Mouse (Mus musculus) limb, embryonic 12.5 days (tissue): ENCODE data around the gene Snrpf. TPM values are rescaled to one million over a fixed set of nuclear protein-coding genes. Genes with fewer than 3 reads are reported as not detected.
A peak's percentile ranks its signal among the peaks of the same experiment; 100 is the strongest.

Experiments
- ATAC-seq: fragments of 200-750 bp; cut with Nextera tagmentation; 2 replicates; pipeline ENCODE4 v1.8.0; 2017; ENCODE audit warnings: low read depth, moderate TSS enrichment; ENCODE audit not compliant: insufficient number of reproducible peaks, insufficient read depth, low FRiP score, low TSS enrichment
- H3K27ac ChIP-seq: fragments of 300-500 bp; sonication (generic); 2 replicates; pipeline ENCODE4 v1.5.1; 2016; ENCODE audit warnings: mild to moderate bottlenecking, moderate library complexity
- H3K27me3 ChIP-seq: fragments of 300-500 bp; sonication (generic); 2 replicates; pipeline ENCODE4 v1.6.1; 2016; ENCODE audit warnings: mild to moderate bottlenecking, moderate library complexity
- H3K36me3 ChIP-seq: fragments of 300-500 bp; sonication (generic); 2 replicates; pipeline ENCODE4 v1.6.1; 2016; ENCODE audit warnings: mild to moderate bottlenecking, moderate library complexity
- H3K4me1 ChIP-seq: fragments of 300-500 bp; sonication (generic); replicated peaks from 2 replicates; pipeline ENCODE4 v1.6.1; 2016
- H3K4me2 ChIP-seq: fragments of 300-500 bp; sonication (generic); 2 replicates; pipeline ENCODE4 v1.6.1; 2016; ENCODE audit warnings: mild to moderate bottlenecking, moderate library complexity
- H3K4me3 ChIP-seq: fragments of 300-500 bp; sonication (generic); replicated peaks from 2 replicates; pipeline ENCODE4 v1.5.1; 2016; ENCODE audit warnings: mild to moderate bottlenecking
- H3K9ac ChIP-seq: fragments of 300-500 bp; sonication (generic); replicated peaks from 2 replicates; pipeline ENCODE4 v1.6.1; 2016; ENCODE audit warnings: mild to moderate bottlenecking, moderate library complexity
- H3K9me3 ChIP-seq: fragments of 300-500 bp; sonication (generic); 2 replicates; pipeline ENCODE4 v1.6.1; 2016; ENCODE audit warnings: mild to moderate bottlenecking, moderate library complexity
- WGBS: fragments of 180-500 bp; shearing (Covaris S2); methylation state at CpG from one replicate; pipeline ENCODE4 v1.1.7; 2016; 5-methylcytosine and 5-hydroxymethylcytosine counted together
- polyA plus RNA-seq: library from polyadenylated mRNA; unstranded; fragments of >200 nt; fragmentation: Nextera tagmentation; extraction: Ambion mirVana; gene quantifications from 2 replicates; pipeline ENCODE4 v1.2.1, GENCODE M21; 2016

Gene Snrpf
- 153 and 168 TPM in 2 replicates for polyA plus RNA-seq

DNA sequence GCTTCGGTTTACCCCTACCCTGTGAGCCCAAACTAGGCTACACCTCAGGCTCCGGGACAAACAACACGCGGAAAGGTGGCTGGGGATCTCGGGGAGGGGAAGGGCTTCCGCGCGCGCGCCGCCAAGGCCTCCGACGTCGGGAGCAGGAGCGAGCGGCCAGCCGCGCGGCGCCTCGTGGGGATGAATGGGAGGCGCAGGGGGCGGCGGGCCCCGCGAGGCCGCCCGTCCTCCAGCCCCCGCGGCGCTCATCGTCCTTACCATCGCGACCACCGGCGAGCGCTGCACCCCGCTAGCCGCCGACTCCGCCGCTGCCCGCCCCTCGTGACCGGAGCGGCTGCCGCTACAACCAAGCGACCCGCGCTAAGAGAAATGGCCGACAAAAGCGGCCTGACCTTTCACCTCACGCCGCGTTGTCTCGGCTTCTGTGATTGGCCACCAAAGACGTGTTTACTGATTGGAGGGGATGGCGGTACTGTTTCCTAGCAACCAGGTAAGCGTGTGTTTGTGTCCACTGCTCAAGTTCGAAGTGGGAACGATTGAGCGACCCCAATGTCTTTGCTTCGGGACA lies at the start of gene Snrpf:
Snrpf (minus strand) TSS at position 426 of the 568 bp plus-strand sequence.
- H3K27me3 ChIP-seq = no peaks in the 10 kb centered on the region
- under 1% methylated on average over 63 of the region's 63 CpGs for WGBS
- H3K36me3 ChIP-seq = peaks cover 33% of the 10 kb centered on the region
- peak within 1 kb of the TSS; percentile 86 for H3K4me2 ChIP-seq
- H3K9ac ChIP-seq = peak within 1 kb of the TSS; percentile 82
- peaks cover 16% of the 10 kb centered on the region for H3K4me1 ChIP-seq
- peak within 1 kb of the TSS; percentile 82 for H3K4me3 ChIP-seq
- peak; percentile 80 for ATAC-seq
- H3K27ac ChIP-seq = peak within 1 kb of the TSS; percentile 88
- no peaks in the 10 kb centered on the region for H3K9me3 ChIP-seq

DNA sequence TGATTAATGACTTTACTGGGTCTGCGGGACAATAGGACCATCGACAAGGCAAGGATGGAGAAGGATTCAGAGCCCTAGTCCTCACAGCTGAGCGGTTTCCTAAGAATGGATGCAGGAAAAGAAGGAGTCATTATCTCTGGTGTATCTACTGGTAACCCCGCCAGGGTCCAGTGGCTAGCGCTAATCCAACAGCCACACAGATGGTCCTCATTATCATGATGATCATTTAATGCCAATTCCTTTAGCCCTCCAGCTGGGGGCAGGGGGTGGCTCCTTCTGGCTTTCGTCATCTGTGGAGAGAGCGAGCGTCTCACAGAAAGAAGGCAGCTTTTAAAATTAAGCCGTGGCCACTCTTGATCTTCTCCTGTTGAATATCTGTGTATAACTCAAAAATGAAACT lies 46.4 kb upstream of the Snrpf start:
- Histone ChIP-seq H3K27me3 (peaks cover 37% of the 10 kb centered on the region), H3K4me3 (no peak overlapping the region), H3K36me3 (no peaks in the 10 kb centered on the region), H3K4me1 (peaks cover 11% of the 10 kb centered on the region), H3K9me3 (no peaks in the 10 kb centered on the region), H3K27ac (no peak overlapping the region), H3K4me2 (no peak overlapping the region), H3K9ac (no peak overlapping the region)
- no peak for ATAC-seq
- WGBS = 23% methylated on average over 9 of the region's 9 CpGs

DNA sequence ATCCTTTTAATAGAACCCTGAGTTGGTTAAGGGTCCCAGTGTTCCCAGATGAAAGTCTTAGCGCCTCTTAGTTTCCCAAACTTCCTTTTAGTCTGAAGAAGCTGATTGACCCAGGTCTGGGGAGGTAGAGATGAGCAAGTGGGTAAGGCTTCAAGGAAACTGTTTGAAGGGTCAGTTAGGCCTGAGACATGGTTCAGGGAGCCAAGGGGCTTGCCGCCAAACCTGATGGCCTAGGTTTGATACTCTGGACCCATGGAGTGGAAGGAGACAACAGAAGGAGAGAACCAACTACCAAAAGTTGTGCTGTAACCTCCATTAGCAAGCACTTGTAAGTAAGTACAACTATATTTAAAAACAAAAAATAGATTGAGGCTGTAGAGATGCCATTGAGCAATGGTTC lies 44.5 kb upstream of the Snrpf start:
- peaks cover 23% of the 10 kb centered on the region for H3K27me3 ChIP-seq
- H3K4me2 ChIP-seq = no peak overlapping the region
- H3K9ac ChIP-seq = no peak overlapping the region
- peaks cover 4% of the 10 kb centered on the region; the same call in 1 of the 2 replicates for H3K4me1 ChIP-seq
- H3K27ac ChIP-seq = no peak overlapping the region
- no peaks in the 10 kb centered on the region for H3K9me3 ChIP-seq
- no peak overlapping the region for H3K4me3 ChIP-seq
- WGBS = 82% methylated on average over 2 of the region's 2 CpGs
- no peak for ATAC-seq
- H3K36me3 ChIP-seq = no peaks in the 10 kb centered on the region

DNA sequence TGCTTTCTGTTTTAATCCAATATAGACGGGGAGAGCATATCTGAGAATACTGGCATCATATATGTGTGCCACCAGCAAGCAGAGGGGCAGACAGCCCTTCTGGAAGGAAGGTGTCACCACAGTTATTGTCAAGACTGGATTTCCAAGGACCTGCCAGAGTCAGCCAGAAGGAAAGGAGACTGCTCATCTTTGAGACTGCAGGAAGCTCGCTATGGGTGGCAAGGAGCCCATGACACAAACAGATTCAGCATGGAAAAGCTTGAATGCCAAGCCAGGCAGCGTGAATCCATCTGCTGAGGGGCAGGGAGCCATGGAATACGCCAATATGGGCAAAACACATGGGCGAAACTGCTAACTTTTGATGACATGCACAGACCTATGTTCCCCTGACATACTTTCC lies 44.1 kb upstream of the Snrpf start:
- ATAC-seq = no peak
- H3K4me2 ChIP-seq = no peak overlapping the region
- no peak overlapping the region for H3K9ac ChIP-seq
- H3K9me3 ChIP-seq = no peaks in the 10 kb centered on the region
- no peak overlapping the region for H3K27ac ChIP-seq
- no peak overlapping the region for H3K4me3 ChIP-seq
- H3K4me1 ChIP-seq = peaks cover 4% of the 10 kb centered on the region; the same call in 1 of the 2 replicates
- WGBS = 84% methylated on average over 5 of the region's 5 CpGs
- H3K36me3 ChIP-seq = no peaks in the 10 kb centered on the region
- H3K27me3 ChIP-seq = peaks cover 19% of the 10 kb centered on the region

DNA sequence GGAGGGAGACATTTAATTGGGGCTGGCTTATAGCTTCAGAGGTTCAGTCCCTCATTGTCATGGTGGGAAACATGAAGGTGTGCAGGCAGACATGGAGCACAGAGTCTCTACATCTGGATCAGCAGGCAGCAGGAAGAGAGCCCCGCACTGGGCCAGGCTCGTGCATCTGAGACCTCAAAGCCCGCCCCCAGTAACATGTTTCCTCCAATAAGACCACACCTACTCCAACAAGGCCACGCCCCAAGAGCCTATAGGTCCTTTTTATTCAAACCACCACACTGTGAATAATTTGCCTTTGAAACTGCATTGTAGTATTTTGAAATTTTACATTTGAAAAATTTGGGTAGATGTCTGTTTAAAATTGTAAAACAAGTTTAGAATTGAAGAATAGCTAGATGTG lies 42.6 kb upstream of the Snrpf start:
- Histone ChIP-seq H3K27me3 (peaks cover 11% of the 10 kb centered on the region), H3K4me2 (no peak overlapping the region), H3K9ac (no peak overlapping the region), H3K4me3 (no peak overlapping the region), H3K4me1 (peaks cover 4% of the 10 kb centered on the region; the same call in 1 of the 2 replicates), H3K9me3 (no peaks in the 10 kb centered on the region), H3K27ac (no peak overlapping the region), H3K36me3 (no peaks in the 10 kb centered on the region)
- WGBS = 63% methylated on average over 4 of the region's 4 CpGs
- no peak for ATAC-seq

DNA sequence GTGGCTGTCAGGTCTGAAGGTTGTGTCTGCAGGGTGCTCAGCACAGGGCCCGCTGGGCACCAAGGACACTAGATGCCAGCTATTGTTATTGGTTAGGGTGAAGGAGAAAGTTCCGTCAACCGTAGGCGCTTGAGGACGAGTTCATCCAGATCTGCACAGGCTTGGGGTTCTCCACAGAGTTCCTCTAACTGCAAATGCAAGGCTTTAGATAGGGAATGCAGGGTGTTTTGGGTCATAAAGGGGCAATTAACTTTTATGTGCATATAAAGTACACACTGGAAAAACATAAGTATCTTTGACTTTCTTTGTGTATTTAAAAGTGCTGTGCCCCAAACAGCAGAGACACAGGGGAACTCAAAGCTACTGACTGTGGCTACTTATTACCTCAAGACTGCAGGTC lies 40.8 kb upstream of the Snrpf start:
- Histone ChIP-seq H3K36me3 (no peaks in the 10 kb centered on the region), H3K9me3 (no peaks in the 10 kb centered on the region), H3K4me3 (no peak overlapping the region), H3K9ac (no peak overlapping the region), H3K27ac (no peak overlapping the region), H3K4me2 (no peak overlapping the region), H3K4me1 (no peaks in the 10 kb centered on the region), H3K27me3 (peaks cover 4% of the 10 kb centered on the region)
- no peak for ATAC-seq
- 71% methylated on average over 5 of the region's 5 CpGs for WGBS

DNA sequence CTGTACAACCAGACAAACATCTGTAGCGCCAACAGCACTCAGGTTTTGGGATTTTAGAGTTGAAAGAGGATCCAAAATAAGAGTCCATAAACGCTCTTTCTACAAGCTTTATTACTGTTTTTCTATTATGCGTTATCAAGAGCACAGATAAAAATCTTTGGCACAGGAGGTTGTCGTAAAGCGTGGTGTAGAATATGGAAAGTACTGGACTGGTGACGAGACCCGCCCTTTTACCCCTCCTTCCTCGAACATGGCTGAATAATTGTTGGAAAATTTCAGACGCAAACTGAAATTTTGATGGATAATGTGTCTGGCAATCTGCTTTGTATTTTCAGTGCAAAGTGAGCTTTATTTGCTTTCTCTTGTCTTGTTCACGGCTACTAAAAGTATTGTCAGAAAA lies 34.6 kb upstream of the Snrpf start:
- 81% methylated on average over 10 of the region's 10 CpGs for WGBS

DNA sequence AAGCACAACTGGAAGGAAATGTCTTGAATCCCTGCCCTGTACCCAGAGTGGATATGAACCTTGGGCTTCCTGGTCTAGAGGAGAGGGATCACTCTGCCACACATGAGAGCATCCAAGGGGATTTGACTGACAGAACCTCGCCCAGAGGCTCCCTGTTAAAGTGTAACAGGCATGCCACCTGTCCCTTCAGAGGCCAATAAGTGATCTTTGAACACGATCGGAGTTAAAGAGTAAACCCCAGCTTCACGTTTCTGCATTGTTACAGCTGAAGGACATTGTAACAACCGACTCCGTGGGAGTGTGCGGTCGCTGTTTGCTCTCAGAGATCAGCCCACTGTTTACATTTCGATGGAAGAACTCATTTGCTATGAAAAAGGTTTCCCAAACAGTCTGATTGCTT lies 34.2 kb upstream of the Snrpf start:
- no peak for ATAC-seq
- no peaks in the 10 kb centered on the region for H3K9me3 ChIP-seq
- WGBS = 66% methylated on average over 9 of the region's 9 CpGs
- H3K36me3 ChIP-seq = no peaks in the 10 kb centered on the region
- H3K4me1 ChIP-seq = no peaks in the 10 kb centered on the region
- H3K9ac ChIP-seq = no peak overlapping the region
- H3K27ac ChIP-seq = no peak overlapping the region
- H3K27me3 ChIP-seq = no peaks in the 10 kb centered on the region
- H3K4me3 ChIP-seq = no peak overlapping the region
- no peak overlapping the region for H3K4me2 ChIP-seq

More for the DNA sequence above, 34.6 kb upstream of the Snrpf start:
- no peak overlapping the region for H3K27ac ChIP-seq
- H3K4me3 ChIP-seq = no peak overlapping the region
- no peaks in the 10 kb centered on the region for H3K36me3 ChIP-seq
- H3K4me1 ChIP-seq = no peaks in the 10 kb centered on the region
- no peak overlapping the region for H3K4me2 ChIP-seq
- H3K27me3 ChIP-seq = no peaks in the 10 kb centered on the region
- H3K9ac ChIP-seq = no peak overlapping the region
- H3K9me3 ChIP-seq = no peaks in the 10 kb centered on the region
- ATAC-seq = no peak

DNA sequence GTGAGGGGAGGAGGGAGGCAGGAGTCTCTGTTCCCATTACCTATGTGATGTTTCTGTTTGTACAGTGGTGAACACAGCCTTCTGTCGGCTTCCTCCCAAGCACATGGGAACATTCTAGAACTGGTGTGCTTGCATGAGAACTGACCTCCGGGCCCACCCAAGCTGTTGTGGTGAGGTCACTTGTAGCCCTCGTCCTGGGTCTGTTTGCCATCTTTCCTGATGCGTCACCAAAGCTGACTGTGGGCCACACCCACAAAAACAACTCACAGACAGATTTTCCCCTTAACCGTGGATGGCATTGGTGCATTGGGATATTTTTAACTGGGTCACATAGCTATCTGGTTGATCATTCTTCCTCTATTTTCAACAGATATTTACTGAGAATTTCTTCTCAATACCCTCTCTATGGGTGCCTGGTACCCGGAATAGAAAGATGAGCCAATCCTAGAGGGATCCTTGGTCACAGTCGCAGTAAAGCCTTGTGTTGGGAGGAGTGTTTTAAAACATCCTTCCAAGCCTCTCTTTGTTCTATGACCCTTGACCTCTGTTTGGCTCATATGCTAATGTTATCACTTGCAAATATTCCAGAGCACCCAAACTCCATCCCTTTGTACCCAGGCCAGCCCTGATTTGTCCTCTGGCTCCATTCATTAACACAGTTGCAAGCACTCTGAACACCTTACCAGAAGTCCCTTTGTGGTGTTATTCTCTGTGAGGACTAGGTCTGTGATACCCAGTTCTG lies 31.1 kb upstream of the Snrpf start:
- 73% methylated on average over 7 of the region's 7 CpGs for WGBS
- Histone ChIP-seq H3K27me3 (no peaks in the 10 kb centered on the region), H3K9ac (no peak overlapping the region), H3K4me1 (no peaks in the 10 kb centered on the region), H3K4me3 (no peak overlapping the region), H3K9me3 (no peaks in the 10 kb centered on the region), H3K36me3 (no peaks in the 10 kb centered on the region), H3K27ac (no peak overlapping the region), H3K4me2 (no peak overlapping the region)
- no peak for ATAC-seq

DNA sequence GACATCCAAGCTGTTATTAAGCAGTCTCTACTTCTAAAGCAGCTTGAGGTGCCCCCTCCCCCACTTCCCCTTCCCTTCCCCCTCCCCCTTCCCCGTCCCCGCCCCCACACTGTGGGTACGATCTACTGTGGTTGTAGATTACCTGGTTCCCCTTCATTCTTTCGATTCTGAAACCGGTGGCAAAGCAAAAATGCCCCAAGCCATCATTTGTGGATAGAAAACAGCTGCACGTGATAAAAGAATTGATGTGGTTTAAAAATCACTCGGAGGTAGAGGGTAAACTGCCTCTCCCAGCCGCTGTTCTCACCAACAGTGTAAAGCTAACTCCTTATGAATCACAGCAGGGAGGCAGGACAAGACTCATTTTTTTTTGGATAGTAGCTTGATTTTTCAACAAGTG lies 25.3 kb upstream of the Snrpf start:
- Histone ChIP-seq H3K36me3 (no peaks in the 10 kb centered on the region), H3K4me2 (no peak overlapping the region), H3K4me1 (no peaks in the 10 kb centered on the region; the same call in 1 of the 2 replicates), H3K4me3 (no peak overlapping the region), H3K27me3 (no peaks in the 10 kb centered on the region), H3K27ac (no peak overlapping the region), H3K9me3 (no peaks in the 10 kb centered on the region), H3K9ac (no peak overlapping the region)
- no peak for ATAC-seq
- WGBS = 36% methylated on average over 8 of the region's 8 CpGs

DNA sequence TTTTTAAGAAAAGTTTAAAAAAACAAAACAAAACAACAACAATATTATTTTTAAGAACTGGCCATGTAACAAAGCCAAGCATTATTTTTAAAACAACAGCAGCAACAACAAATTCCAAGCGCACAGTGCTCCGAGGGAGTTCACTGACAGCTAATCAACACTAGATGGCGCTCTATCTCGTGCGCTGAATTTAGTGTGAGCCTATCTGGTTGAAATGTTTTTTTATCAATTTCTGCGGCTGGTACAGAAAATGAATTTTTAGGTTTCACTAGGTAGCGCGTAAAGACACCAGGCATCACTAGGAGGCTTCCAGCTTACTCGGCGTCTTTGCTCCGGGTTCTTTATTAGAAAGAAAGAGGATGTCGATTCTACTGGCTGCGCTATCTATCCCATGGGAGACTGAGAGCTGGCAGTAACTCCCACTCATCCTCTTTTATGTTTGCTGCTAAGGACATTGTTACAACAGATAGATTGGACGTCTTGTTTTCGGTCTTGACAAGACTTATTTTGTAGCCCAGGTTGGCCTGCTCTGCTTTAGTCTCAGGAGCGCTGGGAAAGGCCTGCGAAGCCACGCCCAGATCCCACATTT lies 22.0 kb upstream of the Snrpf start:
- Histone ChIP-seq H3K27ac (no peak overlapping the region), H3K9ac (no peak overlapping the region), H3K9me3 (no peaks in the 10 kb centered on the region), H3K27me3 (no peaks in the 10 kb centered on the region), H3K36me3 (no peaks in the 10 kb centered on the region), H3K4me2 (no peak overlapping the region), H3K4me3 (no peak overlapping the region), H3K4me1 (no peaks in the 10 kb centered on the region; the same call in 1 of the 2 replicates)
- no peak for ATAC-seq
- 50% methylated on average over 18 of the region's 18 CpGs for WGBS
